Mouse (Mus musculus) stomach, embryonic 15.5 days (tissue): ENCODE results near the gene Oprd1. TPM values are rescaled to one million over a fixed set of nuclear protein-coding genes. Genes with fewer than 3 reads are reported as not detected.

Experiments
- ATAC-seq: fragments of 200-750 bp; cut with Nextera tagmentation; 2 replicates; pipeline ENCODE4 v1.8.0; 2017; ENCODE audit warnings: low read depth, moderate number of reproducible peaks, moderate TSS enrichment; ENCODE audit not compliant: insufficient read depth, low FRiP score
- H3K27ac ChIP-seq: fragments of 300-500 bp; sonication (generic); 2 replicates; pipeline ENCODE4 v1.5.1; 2015; ENCODE audit warnings: mild to moderate bottlenecking, inconsistent platforms
- H3K27me3 ChIP-seq: fragments of 300-500 bp; sonication (generic); replicated peaks from 2 replicates; pipeline ENCODE4 v1.6.1; 2015; ENCODE audit warnings: inconsistent platforms
- H3K36me3 ChIP-seq: fragments of 300-500 bp; sonication (generic); 2 replicates; pipeline ENCODE4 v1.6.1; 2015; ENCODE audit warnings: inconsistent platforms
- H3K4me1 ChIP-seq: fragments of 300-500 bp; sonication (generic); 2 replicates; pipeline ENCODE4 v1.6.1; 2015; ENCODE audit warnings: inconsistent platforms
- H3K4me2 ChIP-seq: fragments of 300-500 bp; sonication (generic); 2 replicates; pipeline ENCODE4 v1.6.1; 2015; ENCODE audit warnings: mild to moderate bottlenecking, inconsistent platforms
- H3K4me3 ChIP-seq: fragments of 300-500 bp; sonication (generic); replicated peaks from 2 replicates; pipeline ENCODE4 v1.5.1; 2015; ENCODE audit warnings: inconsistent platforms
- H3K9ac ChIP-seq: fragments of 300-500 bp; sonication (generic); 2 replicates; pipeline ENCODE4 v1.6.1; 2015; ENCODE audit warnings: inconsistent platforms
- H3K9me3 ChIP-seq: fragments of 300-500 bp; sonication (generic); 2 replicates; pipeline ENCODE4 v1.6.1; 2016; ENCODE audit warnings: inconsistent platforms
- WGBS: fragments of 180-500 bp; shearing (Covaris S2); methylation state at CpG from one replicate; pipeline ENCODE4 v1.1.7; 2015; 5-methylcytosine and 5-hydroxymethylcytosine counted together
- polyA plus RNA-seq: library from polyadenylated mRNA; unstranded; fragments of >200 nt; fragmentation: Nextera tagmentation; extraction: Ambion mirVana; gene quantifications from 2 replicates; pipeline ENCODE4 v1.2.1, GENCODE M21; 2015

Oprd1 gene
- polyA plus RNA-seq, 1 experiment from 2014 or later, result 0.27 TPM

GRCm38 (mm10) chr4:132132297-132132696 lies 12.0 kb downstream of the Oprd1 start:
- Histone ChIP-seq H3K36me3 (no peaks in the 10 kb centered on the region), H3K4me1 (no peaks in the 10 kb centered on the region), H3K9ac (no peak overlapping the region), H3K4me2 (no peak overlapping the region), H3K4me3 (no peak overlapping the region), H3K9me3 (no peaks in the 10 kb centered on the region), H3K27me3 (no peaks in the 10 kb centered on the region), H3K27ac (no peak overlapping the region)
- ATAC-seq, result no peak
- 71% methylated on average over 7 of the region's 7 CpGs for WGBS

- H3K9me3 ChIP-seq, result no peaks in the 10 kb centered on the region
- no peaks in the 10 kb centered on the region for H3K27me3 ChIP-seq
- H3K4me1 ChIP-seq, result no peaks in the 10 kb centered on the region
- ATAC-seq, result no peak
- H3K27ac ChIP-seq, result no peak overlapping the region
- no peaks in the 10 kb centered on the region for H3K36me3 ChIP-seq
- WGBS, result 94% methylated on average over 7 of the region's 7 CpGs
- H3K4me2 ChIP-seq, result no peak overlapping the region
- H3K4me3 ChIP-seq, result no peak overlapping the region
- no peak overlapping the region for H3K9ac ChIP-seq
These were observed 12.5 kb downstream of the Oprd1 start for GRCm38 (mm10) chr4:132131790-132132189.

- no peak overlapping the region for H3K27ac ChIP-seq
- ATAC-seq, result no peak
- H3K4me2 ChIP-seq, result no peak overlapping the region
- H3K27me3 ChIP-seq, result no peaks in the 10 kb centered on the region
- H3K9me3 ChIP-seq, result no peaks in the 10 kb centered on the region
- H3K4me1 ChIP-seq, result no peaks in the 10 kb centered on the region
- 77% methylated on average over 9 of the region's 9 CpGs for WGBS
- H3K4me3 ChIP-seq, result no peak overlapping the region
- no peak overlapping the region for H3K9ac ChIP-seq
- H3K36me3 ChIP-seq, result no peaks in the 10 kb centered on the region
These were observed 13.2 kb downstream of the Oprd1 start for GRCm38 (mm10) chr4:132131116-132131515.

- Histone ChIP-seq H3K4me1 (no peaks in the 10 kb centered on the region), H3K4me3 (no peak overlapping the region), H3K9ac (no peak overlapping the region), H3K27ac (no peak overlapping the region), H3K27me3 (no peaks in the 10 kb centered on the region), H3K36me3 (no peaks in the 10 kb centered on the region), H3K9me3 (no peaks in the 10 kb centered on the region), H3K4me2 (no peak overlapping the region)
- no peak for ATAC-seq
- WGBS, result 75% methylated on average over 11 of the region's 11 CpGs
These were observed 13.6 kb downstream of the Oprd1 start for GRCm38 (mm10) chr4:132130645-132131044.

- Histone ChIP-seq H3K27me3 (no peaks in the 10 kb centered on the region), H3K36me3 (no peaks in the 10 kb centered on the region), H3K9me3 (no peaks in the 10 kb centered on the region), H3K9ac (no peak overlapping the region), H3K4me2 (no peak overlapping the region), H3K27ac (no peak overlapping the region), H3K4me1 (no peaks in the 10 kb centered on the region), H3K4me3 (no peak overlapping the region)
- ATAC-seq, result no peak
- WGBS, result 82% methylated on average over 2 of the region's 2 CpGs
These were observed 14.2 kb downstream of the Oprd1 start for GRCm38 (mm10) chr4:132130134-132130533.

- no peak overlapping the region for H3K9ac ChIP-seq
These were observed 15.2 kb downstream of the Oprd1 start for GRCm38 (mm10) chr4:132128997-132129636.

GRCm38 (mm10) chr4:132127091-132127490 lies 17.2 kb downstream of the Oprd1 start:
- WGBS, result 74% methylated on average over 8 of the region's 8 CpGs
- Histone ChIP-seq H3K36me3 (no peaks in the 10 kb centered on the region), H3K4me1 (no peaks in the 10 kb centered on the region), H3K27ac (no peak overlapping the region), H3K4me3 (no peak overlapping the region), H3K27me3 (no peaks in the 10 kb centered on the region), H3K9me3 (no peaks in the 10 kb centered on the region), H3K9ac (no peak overlapping the region), H3K4me2 (no peak overlapping the region)
- ATAC-seq, result no peak

More at GRCm38 (mm10) chr4:132128997-132129636, 15.2 kb downstream of the Oprd1 start:
- no peaks in the 10 kb centered on the region for H3K36me3 ChIP-seq
- no peaks in the 10 kb centered on the region for H3K4me1 ChIP-seq
- no peak overlapping the region for H3K4me3 ChIP-seq
- no peak; the same call in 1 of the 2 replicates for ATAC-seq
- no peaks in the 10 kb centered on the region for H3K27me3 ChIP-seq
- no peak overlapping the region for H3K27ac ChIP-seq
- H3K4me2 ChIP-seq, result no peak overlapping the region
- H3K9me3 ChIP-seq, result no peaks in the 10 kb centered on the region
- 25% methylated on average over 6 of the region's 6 CpGs for WGBS

GRCm38 (mm10) chr4:132123166-132123565 lies 21.1 kb downstream of the Oprd1 start:
- ATAC-seq, result no peak
- Histone ChIP-seq H3K9ac (no peak overlapping the region), H3K4me1 (no peaks in the 10 kb centered on the region), H3K4me3 (no peak overlapping the region), H3K9me3 (no peaks in the 10 kb centered on the region), H3K36me3 (no peaks in the 10 kb centered on the region), H3K27me3 (no peaks in the 10 kb centered on the region), H3K4me2 (no peak overlapping the region), H3K27ac (no peak overlapping the region)
- WGBS, result 78% methylated on average over 1 of the region's 1 CpGs

- Histone ChIP-seq H3K4me1 (no peaks in the 10 kb centered on the region), H3K36me3 (no peaks in the 10 kb centered on the region), H3K9me3 (no peaks in the 10 kb centered on the region), H3K4me2 (no peak overlapping the region), H3K9ac (no peak overlapping the region), H3K4me3 (no peak overlapping the region), H3K27ac (no peak overlapping the region), H3K27me3 (no peaks in the 10 kb centered on the region)
- WGBS, result 78% methylated on average over 5 of the region's 5 CpGs
- no peak for ATAC-seq
These were observed 22.6 kb downstream of the Oprd1 start for GRCm38 (mm10) chr4:132121674-132122073.

- no peaks in the 10 kb centered on the region for H3K4me1 ChIP-seq
- no peaks in the 10 kb centered on the region for H3K27me3 ChIP-seq
- 49% methylated on average over 9 of the region's 9 CpGs for WGBS
- ATAC-seq, result no peak
- H3K4me3 ChIP-seq, result no peak overlapping the region
- H3K9me3 ChIP-seq, result no peaks in the 10 kb centered on the region
- H3K9ac ChIP-seq, result no peak overlapping the region
- H3K36me3 ChIP-seq, result no peaks in the 10 kb centered on the region
- no peak overlapping the region for H3K4me2 ChIP-seq
- no peak overlapping the region for H3K27ac ChIP-seq
These were observed 24.7 kb downstream of the Oprd1 start for GRCm38 (mm10) chr4:132119566-132119965.

GRCm38 (mm10) chr4:132116315-132116714 lies 28.0 kb downstream of the Oprd1 start:
- Histone ChIP-seq H3K4me2 (no peak overlapping the region), H3K36me3 (no peaks in the 10 kb centered on the region), H3K4me3 (no peak overlapping the region), H3K4me1 (0 out of 2 replicates have a peak, but pooled peaks cover 3% of the 10 kb centered on the region), H3K9ac (no peak overlapping the region), H3K27me3 (0 out of 2 replicates have a peak, but pooled peaks cover 6% of the 10 kb centered on the region), H3K9me3 (no peaks in the 10 kb centered on the region), H3K27ac (no peak overlapping the region)
- WGBS, result 76% methylated on average over 4 of the region's 4 CpGs
- ATAC-seq, result no peak

- ATAC-seq, result no peak
- 34% methylated on average over 53 of the region's 53 CpGs for WGBS
These were observed 30.7 kb downstream of the Oprd1 start for GRCm38 (mm10) chr4:132113411-132114095.

More at GRCm38 (mm10) chr4:132113411-132114095, 30.7 kb downstream of the Oprd1 start:
- H3K4me1 ChIP-seq, result 0 out of 2 replicates have a peak, but pooled peaks cover 3% of the 10 kb centered on the region
- H3K4me2 ChIP-seq, result peak overlapping the region; percentile 54
- H3K36me3 ChIP-seq, result no peaks in the 10 kb centered on the region
- no peaks in the 10 kb centered on the region for H3K9me3 ChIP-seq
- peak overlapping the region; percentile 25 for H3K4me3 ChIP-seq
- H3K27ac ChIP-seq, result no peak overlapping the region
- H3K9ac ChIP-seq, result no peak overlapping the region
- 0 out of 2 replicates have a peak, but pooled peaks cover 6% of the 10 kb centered on the region for H3K27me3 ChIP-seq
